Mouse (Mus musculus) liver, embryonic 11.5 days (tissue): Measurements from ENCODE around the gene Prkd3. TPM values are rescaled to one million over a fixed set of nuclear protein-coding genes. Genes with fewer than 3 reads are reported as not detected.

Experiments used
- ATAC-seq: fragments of 200-750 bp; cut with Nextera tagmentation; replicated peaks from 2 replicates; pipeline ENCODE4 v1.8.0; 2017; ENCODE audit warnings: moderate number of reproducible peaks, mild to moderate bottlenecking, moderate TSS enrichment, moderate library complexity; ENCODE audit not compliant: low FRiP score
- DNase-seq: peaks from one replicate; pipeline ENCODE4 v3.0.0-alpha.2; 2017; ENCODE audit warnings: low spot score
- H3K27ac ChIP-seq: fragments of 300-500 bp; sonication (generic); 2 replicates; pipeline ENCODE4 v1.5.1; 2014; ENCODE audit warnings: mild to moderate bottlenecking, low read depth, low read length, control low read depth
- H3K27me3 ChIP-seq: fragments of 300-500 bp; sonication (generic); replicated peaks from 2 replicates; pipeline ENCODE4 v1.6.1; 2014; ENCODE audit warnings: low read length, mixed read lengths; ENCODE audit not compliant: control insufficient read depth, insufficient read depth
- H3K36me3 ChIP-seq: fragments of 300-500 bp; sonication (generic); 2 replicates; pipeline ENCODE4 v1.6.1; 2014; ENCODE audit warnings: mild to moderate bottlenecking, low read length, moderate library complexity, mixed read lengths; ENCODE audit not compliant: control insufficient read depth, insufficient read depth
- H3K4me1 ChIP-seq: fragments of 300-500 bp; sonication (generic); replicated peaks from 2 replicates; pipeline ENCODE4 v1.6.1; 2014; ENCODE audit warnings: low read length, mixed read lengths; ENCODE audit not compliant: control insufficient read depth, insufficient read depth
- H3K4me2 ChIP-seq: fragments of 300-500 bp; sonication (generic); 2 replicates; pipeline ENCODE4 v1.6.1; 2014; ENCODE audit warnings: mild to moderate bottlenecking, control low read depth, moderate library complexity
- H3K4me3 ChIP-seq: fragments of 300-500 bp; sonication (generic); 2 replicates; pipeline ENCODE4 v1.5.1; 2014; ENCODE audit warnings: low read depth, low read length, control low read depth
- H3K9ac ChIP-seq: fragments of 300-500 bp; sonication (generic); 2 replicates; pipeline ENCODE4 v1.6.1; 2014; ENCODE audit warnings: low read depth, low read length, control low read depth
- H3K9me3 ChIP-seq: fragments of 300-500 bp; sonication (generic); 2 replicates; pipeline ENCODE4 v1.6.1; 2016; ENCODE audit warnings: low read length, inconsistent platforms, mixed read lengths; ENCODE audit not compliant: control insufficient read depth
- WGBS: fragments of 180-500 bp; shearing (Covaris S2); extraction: QIAGEN DNeasy Blood & Tissue Kit; methylation state at CpG from one replicate; pipeline ENCODE4 v1.1.7; 2014; 5-methylcytosine and 5-hydroxymethylcytosine counted together
- polyA plus RNA-seq: library from polyadenylated mRNA; unstranded; fragments of >200 nt; fragmentation: Nextera tagmentation; extraction: Ambion mirVana; gene quantifications from 2 replicates; pipeline ENCODE4 v1.2.1, GENCODE M21; 2014

The Prkd3 gene
- polyA plus RNA-seq, result 21.8 and 24.8 TPM in 2 replicates

DNA sequence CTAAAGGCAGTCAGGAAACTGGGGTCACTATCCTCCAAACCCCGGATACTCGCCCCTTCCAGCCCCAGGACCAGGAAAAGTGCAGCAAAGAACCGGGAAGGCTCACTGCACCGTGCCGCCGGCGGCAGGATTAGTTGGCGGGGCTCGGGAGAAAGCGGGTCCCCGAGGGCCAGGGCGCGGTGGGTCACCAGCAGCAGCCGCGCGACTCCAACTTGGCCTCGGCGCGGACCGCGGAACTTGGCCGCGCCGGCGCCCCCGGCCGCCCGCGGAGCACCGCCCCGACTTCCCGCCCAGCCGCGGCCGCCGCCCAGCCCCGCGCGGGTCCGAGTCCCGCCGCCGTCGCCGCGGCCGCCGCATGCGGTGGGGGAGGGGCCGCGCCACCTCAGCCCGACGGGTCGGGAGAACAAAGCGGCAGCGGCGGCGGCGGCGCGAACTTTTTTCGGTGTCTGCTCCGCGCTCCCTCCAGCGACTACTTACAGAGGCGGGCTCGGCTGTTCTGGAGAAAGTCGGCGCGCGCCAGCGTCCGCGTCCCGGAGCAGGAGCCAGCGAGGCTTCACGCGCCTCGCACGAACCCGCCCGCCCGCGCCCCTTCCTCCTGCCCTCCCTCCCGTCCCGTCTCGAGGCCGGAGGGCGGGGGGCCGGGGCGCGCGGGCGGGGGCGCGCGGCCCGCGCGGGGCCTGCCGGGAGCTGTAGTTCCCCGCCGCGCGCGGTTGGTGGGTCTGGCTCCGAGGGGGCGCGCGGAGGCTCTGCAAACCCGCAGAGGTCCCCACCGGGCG, at the start of gene Prkd3:
TSS of gene Prkd3 (minus strand) at position 609 of the 776 bp plus-strand sequence.
- peak within 1 kb of the TSS; percentile 83 for H3K4me3 ChIP-seq
- no peaks in the 10 kb centered on the region for H3K36me3 ChIP-seq
- peaks cover 20% of the 10 kb centered on the region for H3K4me1 ChIP-seq
- peak within 1 kb of the TSS; percentile 88 for H3K9ac ChIP-seq
- H3K27me3 ChIP-seq, result no peaks in the 10 kb centered on the region
- DNase-seq, result peak; percentile 78
- no peaks in the 10 kb centered on the region for H3K9me3 ChIP-seq
- peak within 1 kb of the TSS; percentile 88 for H3K27ac ChIP-seq
- ATAC-seq, result peak; percentile 90
- H3K4me2 ChIP-seq, result peak within 1 kb of the TSS; percentile 88
- WGBS, result under 1% methylated on average over 84 of the region's 113 CpGs

DNA sequence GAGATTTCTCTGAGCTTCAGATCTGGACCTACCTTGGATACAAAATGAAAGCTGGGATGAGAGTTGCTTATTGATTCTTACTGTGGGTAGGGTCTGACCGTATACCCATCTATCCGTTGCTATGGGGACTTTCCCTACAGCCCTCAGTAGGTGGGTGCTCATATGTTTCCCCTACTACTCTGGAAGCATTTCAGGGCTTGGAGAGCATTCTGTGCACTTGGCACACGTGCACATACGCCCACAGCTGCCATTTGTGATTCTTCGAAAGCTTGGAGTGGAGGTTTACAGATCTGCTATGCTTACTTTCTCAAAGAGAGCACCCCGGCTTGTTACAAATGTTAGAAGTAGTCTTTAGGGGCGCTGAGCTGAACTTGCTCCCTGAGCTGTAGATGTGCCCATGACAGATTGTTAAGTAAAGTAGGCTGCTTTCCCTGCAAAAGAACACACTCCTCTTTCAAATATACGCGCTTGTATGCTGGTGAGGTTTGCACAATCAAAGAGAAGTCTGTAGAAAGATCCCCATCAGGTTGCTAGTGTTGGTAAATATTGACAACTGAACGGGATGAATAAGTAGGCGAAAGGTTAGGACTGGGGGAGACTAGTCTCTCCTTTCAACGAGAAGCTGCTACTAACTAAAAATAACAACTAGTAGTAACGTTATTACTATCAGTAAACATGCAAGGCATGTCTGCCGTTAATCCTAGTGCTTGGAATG, 49.3 kb upstream of the Prkd3 start:
- WGBS, result 82% methylated on average over 14 of the region's 14 CpGs
- no peaks in the 10 kb centered on the region for H3K9me3 ChIP-seq
- no peaks in the 10 kb centered on the region for H3K36me3 ChIP-seq
- no peak overlapping the region for H3K27ac ChIP-seq
- no peak overlapping the region for H3K4me3 ChIP-seq
- DNase-seq, result no peak
- ATAC-seq, result no peak
- no peaks in the 10 kb centered on the region for H3K4me1 ChIP-seq
- no peaks in the 10 kb centered on the region for H3K27me3 ChIP-seq
- no peak overlapping the region for H3K4me2 ChIP-seq
- no peak overlapping the region for H3K9ac ChIP-seq

DNA sequence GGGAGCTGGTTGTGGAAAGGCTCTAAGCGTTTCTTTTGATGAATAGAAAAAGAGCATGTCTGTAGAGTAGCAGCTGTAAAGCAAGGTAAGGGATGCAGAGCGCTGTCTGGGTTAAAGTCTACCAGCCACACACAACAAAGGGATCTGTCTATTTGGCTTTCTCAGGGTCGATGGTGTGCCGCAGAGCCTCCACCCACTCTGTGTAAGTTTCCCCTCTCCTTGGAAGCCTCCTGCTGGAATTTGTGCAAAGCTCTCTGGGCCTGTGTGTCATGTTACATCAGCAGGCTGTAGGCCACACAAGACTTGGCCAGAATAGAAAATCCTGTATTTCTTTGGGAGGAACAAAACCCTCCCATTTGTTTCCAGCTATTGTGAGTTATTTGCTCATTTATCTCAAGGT, 48.4 kb upstream of the Prkd3 start:
- no peak overlapping the region for H3K4me2 ChIP-seq
- H3K4me3 ChIP-seq, result no peak overlapping the region
- H3K9ac ChIP-seq, result no peak overlapping the region
- no peaks in the 10 kb centered on the region for H3K36me3 ChIP-seq
- ATAC-seq (0 out of 2 replicates have a peak, but pooled peaks have one; percentile 36), DNase-seq (no peak)
- 0 out of 2 replicates have a peak overlapping the region, but pooled peaks have one; percentile 3 for H3K27ac ChIP-seq
- WGBS, result 67% methylated on average over 4 of the region's 4 CpGs
- no peaks in the 10 kb centered on the region for H3K9me3 ChIP-seq
- H3K27me3 ChIP-seq, result no peaks in the 10 kb centered on the region
- H3K4me1 ChIP-seq, result no peaks in the 10 kb centered on the region

DNA sequence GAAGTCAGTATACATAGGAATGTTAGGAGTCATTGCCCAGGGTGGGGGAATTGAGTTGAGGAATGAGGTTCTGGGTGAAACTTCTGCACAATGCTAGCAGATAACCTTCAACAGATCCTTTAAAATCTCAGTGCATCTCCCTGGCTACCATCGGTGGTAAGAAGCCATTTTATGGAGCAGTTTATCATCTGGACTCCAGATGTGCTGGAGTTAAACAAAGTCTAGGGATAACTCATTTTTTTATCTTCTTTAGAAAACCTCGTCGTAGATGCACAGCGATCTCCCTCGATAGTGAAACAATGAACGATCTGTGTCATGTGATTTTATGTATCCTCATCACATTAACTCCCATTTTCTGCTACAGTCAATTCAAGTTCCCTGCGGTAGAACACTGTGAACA, 48.0 kb upstream of the Prkd3 start:
- H3K9ac ChIP-seq, result no peak overlapping the region
- no peaks in the 10 kb centered on the region for H3K36me3 ChIP-seq
- no peak for DNase-seq
- no peak overlapping the region for H3K4me3 ChIP-seq
- H3K27me3 ChIP-seq, result no peaks in the 10 kb centered on the region
- WGBS, result 78% methylated on average over 7 of the region's 7 CpGs
- H3K4me2 ChIP-seq, result no peak overlapping the region
- H3K27ac ChIP-seq, result 0 out of 2 replicates have a peak overlapping the region, but pooled peaks have one; percentile 3
- no peak for ATAC-seq
- H3K9me3 ChIP-seq, result no peaks in the 10 kb centered on the region
- H3K4me1 ChIP-seq, result no peaks in the 10 kb centered on the region

DNA sequence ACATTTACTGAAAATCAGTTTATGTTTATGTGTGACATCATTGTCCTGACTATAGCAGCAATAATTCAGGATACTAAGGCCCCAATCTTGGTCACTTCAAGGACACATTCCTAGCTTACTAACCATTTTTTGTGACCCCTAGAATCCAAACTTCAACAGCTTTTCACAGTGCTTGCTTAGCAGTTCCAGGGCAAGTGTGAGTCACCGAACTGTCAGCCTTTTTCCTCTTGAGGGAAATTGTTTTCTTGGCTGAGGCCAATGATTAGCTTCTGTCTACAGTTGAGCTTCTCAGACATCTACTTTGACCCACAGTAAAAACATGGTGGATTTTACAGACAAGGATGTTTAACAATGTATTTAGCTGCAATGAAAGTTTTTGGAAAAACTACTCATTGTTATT, 43.6 kb upstream of the Prkd3 start:
- ATAC-seq (no peak), DNase-seq (no peak)
- Histone ChIP-seq H3K27me3 (no peaks in the 10 kb centered on the region), H3K9me3 (no peaks in the 10 kb centered on the region), H3K9ac (no peak overlapping the region), H3K4me1 (no peaks in the 10 kb centered on the region), H3K4me3 (no peak overlapping the region), H3K4me2 (no peak overlapping the region), H3K27ac (no peak overlapping the region), H3K36me3 (no peaks in the 10 kb centered on the region)
- 75% methylated on average over 1 of the region's 1 CpGs for WGBS

DNA sequence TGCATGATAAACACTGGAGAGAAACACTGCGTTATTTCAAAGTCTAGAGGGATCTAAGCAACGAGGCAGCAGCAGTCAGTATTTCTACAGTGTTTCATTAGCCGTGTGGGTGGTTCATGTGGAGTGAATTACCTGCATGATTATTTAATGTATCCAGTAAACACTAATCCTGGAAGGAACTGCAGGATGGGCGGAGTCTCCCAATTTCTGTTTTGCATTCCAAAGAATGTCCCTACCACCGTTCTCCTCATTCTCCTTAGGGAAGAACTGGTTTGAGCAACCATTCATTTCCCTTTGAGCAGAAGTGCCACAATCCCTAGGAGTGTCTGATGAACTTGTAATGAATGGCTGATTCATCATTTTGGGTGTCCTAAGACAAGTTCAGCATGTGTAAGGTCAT, 39.6 kb upstream of the Prkd3 start:
- 76% methylated on average over 5 of the region's 5 CpGs for WGBS
- no peak for DNase-seq
- H3K9ac ChIP-seq, result no peak overlapping the region

DNA sequence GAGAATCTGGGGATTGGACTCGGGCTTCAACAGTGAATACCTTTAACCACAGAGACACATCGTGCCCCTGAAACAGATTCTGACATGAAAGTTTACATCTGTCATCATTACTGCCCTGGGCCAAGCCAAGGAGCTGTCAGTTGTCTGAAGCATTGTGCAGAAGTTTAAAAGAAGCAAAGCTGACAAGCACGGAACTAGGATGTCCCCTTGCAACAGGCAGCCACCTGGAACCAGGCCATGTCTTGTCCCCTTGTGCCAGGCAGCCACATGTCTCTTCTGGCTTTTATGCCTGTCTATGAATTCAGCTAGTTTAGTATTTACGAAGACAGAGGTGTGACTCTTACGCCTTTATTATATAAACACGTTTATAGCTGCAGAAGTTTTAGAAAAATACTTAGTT, 37.7 kb upstream of the Prkd3 start:
- Histone ChIP-seq H3K4me2 (no peak overlapping the region), H3K4me3 (no peak overlapping the region), H3K36me3 (no peaks in the 10 kb centered on the region), H3K27me3 (peaks cover 3% of the 10 kb centered on the region; the same call in 1 of the 2 replicates), H3K9me3 (no peaks in the 10 kb centered on the region), H3K4me1 (no peaks in the 10 kb centered on the region), H3K9ac (no peak overlapping the region), H3K27ac (no peak overlapping the region)
- 71% methylated on average over 6 of the region's 6 CpGs for WGBS
- ATAC-seq, result no peak
- DNase-seq, result no peak

More for the DNA sequence above, 39.6 kb upstream of the Prkd3 start:
- no peak overlapping the region for H3K27ac ChIP-seq
- ATAC-seq, result no peak
- no peaks in the 10 kb centered on the region for H3K27me3 ChIP-seq
- H3K4me1 ChIP-seq, result no peaks in the 10 kb centered on the region
- H3K4me3 ChIP-seq, result no peak overlapping the region
- H3K4me2 ChIP-seq, result no peak overlapping the region
- no peaks in the 10 kb centered on the region for H3K36me3 ChIP-seq
- no peaks in the 10 kb centered on the region for H3K9me3 ChIP-seq

DNA sequence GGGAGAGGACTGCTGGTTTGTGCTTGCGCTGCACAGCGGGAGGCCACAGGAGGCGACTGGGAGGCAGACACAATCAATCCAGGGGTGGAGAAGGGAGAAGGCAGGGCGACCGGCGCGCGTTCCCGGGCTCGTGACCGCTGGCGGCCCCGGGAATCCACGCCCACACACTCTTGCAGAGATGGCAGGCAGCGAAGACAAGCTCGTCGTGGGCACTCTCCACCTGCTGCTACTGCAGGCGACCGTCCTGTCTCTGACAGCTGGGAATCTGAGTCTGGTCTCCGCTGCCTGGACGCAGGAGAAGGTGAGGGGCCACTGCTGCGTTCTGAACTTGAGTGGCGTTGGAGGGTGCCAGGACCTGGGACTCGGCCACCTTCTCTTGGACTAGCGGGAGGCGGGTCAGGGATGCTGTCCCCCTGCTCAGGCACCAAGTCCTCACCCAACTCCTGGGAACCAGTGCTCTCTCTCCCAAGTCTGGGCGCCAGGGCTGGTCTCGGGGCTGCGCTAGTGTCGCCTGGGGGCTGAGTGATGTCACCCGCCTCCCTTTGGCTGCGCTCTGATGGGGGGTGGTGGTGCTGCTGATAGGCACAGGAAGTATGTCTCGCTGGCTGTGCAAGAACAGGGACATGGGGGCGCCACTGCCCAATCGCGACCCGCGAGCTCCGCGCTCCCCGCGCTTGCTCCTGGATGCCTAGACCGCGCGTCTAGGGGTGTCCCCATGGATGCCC, 31.6 kb upstream of the Prkd3 start:
- Histone ChIP-seq H3K4me1 (no peaks in the 10 kb centered on the region), H3K27ac (no peak overlapping the region), H3K9ac (no peak overlapping the region; the same call in 1 of the 2 replicates), H3K27me3 (peaks cover 9% of the 10 kb centered on the region), H3K4me3 (peak overlapping the region; percentile 58), H3K4me2 (peak overlapping the region; percentile 87), H3K9me3 (no peaks in the 10 kb centered on the region), H3K36me3 (no peaks in the 10 kb centered on the region)
- 1% methylated on average over 45 of the region's 45 CpGs for WGBS
- ATAC-seq (peak; percentile 75), DNase-seq (peak; percentile 70)
